Mouse (Mus musculus) regulatory T cell (primary cell): ENCODE data around the gene Peak1.

ENCODE experiments used
- in situ Hi-C: fragments of 300-600 bp; cut with MboI, MseI; formaldehyde crosslinking; loops from one replicate; pipeline ENCODE4 v1.15.1; 2025; ENCODE audit warnings: high pct_unique_total_duplicates

Peak1 gene

DNA sequence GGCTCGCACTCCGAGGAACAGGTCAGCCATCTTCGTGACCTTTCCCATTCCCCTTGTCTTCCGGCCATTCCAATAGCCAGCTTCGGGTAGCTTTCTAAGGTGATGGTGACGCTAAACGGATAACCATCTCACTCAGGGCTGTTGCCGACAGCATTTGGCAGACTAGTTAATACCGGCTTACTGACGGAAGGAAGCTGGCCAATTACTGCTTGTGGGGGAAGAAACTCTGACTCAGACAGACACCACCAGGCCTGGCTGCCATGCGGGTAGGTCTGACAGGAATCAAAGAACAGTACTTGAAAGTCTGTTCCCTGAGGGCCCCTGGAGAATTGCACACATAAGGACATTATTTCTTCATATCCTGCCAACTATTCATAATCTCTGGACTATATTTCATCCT, 212.5 kb downstream of the Peak1 start:
- in situ Hi-C loops: loop anchor here (5.0 kb wide), 1 partner anchor 347 kb away; no protein-coding TSS in a partner anchor

DNA sequence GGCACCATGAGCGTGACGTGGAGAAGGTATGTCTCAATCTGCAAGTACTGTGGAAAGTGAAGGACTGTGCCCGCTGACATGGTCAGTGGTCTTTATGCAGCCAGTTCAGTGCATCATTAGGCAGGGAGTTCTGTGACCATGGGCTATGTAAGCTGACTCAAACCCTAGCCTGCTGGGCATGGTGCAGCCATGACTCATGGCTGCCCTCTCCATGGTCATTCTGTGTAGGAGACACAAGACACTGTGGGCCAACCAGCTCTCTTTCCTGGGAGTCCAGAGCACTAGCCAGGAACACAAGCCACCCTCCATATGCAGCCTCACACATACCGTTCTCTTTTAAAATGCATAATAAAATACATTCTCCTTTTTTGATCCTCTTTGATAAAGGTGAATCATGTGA, 213.6 kb downstream of the Peak1 start:
- in situ Hi-C loops: no loop called here

DNA sequence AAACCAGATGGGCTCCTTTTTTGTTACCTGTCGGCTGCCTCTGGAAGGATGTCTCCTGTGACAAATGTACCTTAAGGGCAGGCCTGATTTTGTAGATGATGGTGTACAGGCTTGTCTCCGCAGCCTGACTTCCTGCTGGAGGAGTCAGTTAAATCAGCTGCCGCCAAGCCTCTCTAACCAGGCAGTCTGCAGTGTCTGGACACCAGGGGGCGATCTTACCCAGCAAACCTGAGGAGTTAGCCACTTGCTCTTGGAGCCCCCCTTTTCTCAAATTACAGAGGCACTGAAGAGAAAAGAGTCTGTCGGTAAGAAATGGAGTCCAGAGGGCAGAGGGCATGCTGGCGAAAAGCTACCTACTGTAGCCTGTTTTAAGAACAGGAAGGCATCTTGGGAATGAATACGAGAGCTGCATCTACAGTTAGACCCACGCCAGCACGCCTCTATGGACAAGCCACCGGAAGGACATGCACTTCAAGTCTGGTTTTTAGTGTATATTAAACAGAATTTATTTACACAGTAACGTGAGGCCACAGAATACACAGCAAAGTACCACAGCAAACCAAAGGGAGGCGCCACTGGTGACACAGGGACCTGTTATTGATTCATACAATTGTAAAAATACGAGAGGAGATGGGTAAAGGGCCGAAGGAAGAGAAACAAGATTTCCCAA, 217.1 kb downstream of the Peak1 start:
- in situ Hi-C loops: no loop called here

DNA sequence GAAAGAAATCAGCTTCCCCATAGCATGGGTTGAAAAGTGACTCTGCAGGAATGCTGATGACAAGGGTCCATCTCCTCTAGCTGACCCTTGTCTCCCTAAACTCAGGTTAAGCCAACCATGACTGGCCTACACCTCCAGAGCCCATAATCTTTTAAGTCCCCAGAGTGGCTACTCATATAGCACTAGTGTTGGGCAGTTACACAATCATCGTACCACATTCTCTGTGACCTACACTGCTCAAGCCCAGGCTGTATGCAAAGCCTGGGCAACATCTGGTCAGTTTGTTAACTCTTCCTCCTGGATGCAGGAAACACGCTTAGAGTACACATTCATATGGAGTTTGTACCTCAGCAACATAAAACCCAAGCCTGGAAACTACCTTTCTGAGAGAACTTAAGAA, 217.7 kb downstream of the Peak1 start:
- in situ Hi-C loops: no loop called here

DNA sequence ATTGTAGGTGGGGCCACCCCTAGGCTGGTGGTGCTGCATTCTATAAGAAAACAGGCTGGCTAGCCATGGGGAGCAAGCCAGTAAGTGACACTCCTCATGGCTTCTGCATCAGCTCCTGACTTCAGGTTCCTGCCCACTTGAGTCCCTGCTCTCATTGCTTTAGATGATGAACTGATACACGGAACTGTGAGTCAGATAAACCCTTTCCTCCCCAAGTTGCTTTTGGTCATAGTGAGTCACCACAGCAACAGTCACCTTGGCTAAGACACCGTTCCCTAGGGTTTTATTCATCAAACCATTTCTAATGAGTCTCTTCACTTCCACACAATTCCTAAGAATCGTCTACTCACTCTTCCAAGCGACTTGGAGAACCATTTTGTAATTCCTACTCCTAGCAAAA, 220.9 kb downstream of the Peak1 start:
- in situ Hi-C loops: no loop called here

DNA sequence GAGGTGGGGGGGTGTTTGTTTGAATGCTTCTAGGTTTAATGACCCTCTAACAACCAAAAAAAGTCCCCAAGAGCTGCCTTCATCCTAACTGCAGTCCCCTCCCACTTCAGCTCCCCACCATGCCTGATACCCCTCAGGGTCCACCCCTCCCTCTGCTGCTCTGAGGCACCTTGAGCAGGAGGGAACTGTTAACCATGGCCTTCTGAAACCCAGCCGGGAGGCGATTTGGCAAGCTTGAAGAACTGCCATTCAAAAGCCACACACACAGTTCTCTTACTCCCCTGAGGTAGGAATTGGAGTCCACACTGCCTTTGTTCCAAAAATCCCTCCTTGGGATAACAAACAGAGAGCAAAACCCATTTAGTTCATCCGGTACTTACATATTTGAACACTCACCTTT, 222.7 kb downstream of the Peak1 start:
- in situ Hi-C loops: no loop called here

DNA sequence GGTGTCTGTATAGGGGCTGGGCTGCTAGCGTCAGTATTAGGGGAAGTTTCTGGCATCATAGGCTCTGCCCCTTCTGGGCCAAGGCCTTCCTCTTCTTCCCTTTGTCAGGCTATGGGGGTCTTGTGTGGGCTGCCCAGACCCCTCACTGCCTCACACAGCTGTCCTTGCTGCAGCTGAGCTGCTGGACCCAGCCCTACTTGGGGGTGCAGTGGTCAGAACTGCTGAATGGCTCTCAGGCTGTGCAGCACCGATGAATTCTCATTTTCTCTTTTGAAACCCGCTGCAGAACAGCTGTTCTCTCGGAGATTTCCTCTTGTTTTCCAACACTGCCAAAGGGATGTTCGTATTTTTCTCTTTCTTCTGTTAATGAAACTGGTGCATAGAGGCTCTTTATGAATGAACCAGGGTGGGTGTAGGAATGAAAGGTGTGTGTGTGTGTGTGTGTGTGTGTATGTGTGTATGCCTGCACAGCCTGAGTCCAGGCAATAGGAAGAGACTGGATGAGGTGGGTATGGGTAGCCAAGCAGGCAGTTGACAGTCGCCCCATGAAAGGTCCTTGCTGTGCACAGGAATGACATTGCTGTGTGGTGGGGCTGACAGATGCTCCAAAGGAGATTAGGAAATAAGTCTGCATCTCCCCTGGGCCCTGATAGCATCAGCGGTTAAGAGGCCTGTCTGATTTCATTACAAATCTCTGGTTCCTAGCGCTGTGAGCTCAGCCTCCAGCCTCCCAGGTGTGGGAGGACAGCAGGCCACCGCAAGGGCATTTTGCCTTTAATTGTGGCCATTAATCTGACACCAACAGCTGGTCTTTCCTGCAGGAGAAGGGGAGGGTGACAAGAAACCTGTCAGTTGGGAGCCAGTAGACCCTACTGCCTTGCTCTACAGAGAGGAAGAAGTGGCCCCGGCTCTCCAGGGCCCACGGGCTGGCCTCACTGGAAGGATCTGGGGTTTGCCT, 226.1 kb downstream of the Peak1 start:
- in situ Hi-C loops: no loop called here

DNA sequence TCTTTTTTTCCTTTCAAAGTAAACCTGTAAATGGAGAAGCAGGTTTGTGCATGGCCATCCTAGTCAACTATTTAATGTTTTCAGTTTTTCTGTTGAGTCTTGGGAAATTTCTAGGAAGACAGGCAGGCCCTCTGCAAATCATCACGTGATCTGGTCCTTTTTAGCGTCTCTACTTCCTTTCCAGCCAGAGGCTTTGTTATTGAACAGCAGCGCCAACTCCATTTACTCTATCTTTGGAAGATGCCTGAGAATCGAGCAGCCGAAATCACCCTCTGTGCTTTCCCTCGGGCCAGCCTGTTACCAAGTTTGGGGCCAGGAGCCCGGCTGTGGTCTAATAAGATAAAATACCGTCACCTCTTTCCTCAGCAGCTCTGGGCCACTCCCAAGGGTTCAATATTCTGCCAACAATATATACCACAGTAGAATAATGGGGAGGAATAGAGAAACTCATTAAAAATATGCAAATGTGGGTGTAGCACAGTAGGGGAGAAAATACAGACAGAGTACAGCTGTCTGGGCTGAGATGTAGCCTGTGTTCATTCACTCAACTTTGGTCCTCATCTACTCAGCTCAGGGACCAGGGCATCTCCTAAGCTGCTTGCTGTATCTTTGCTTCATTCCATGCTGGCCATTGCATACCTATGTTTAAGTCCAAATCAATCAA, 237.6 kb downstream of the Peak1 start:
- in situ Hi-C loops: no loop called here

DNA sequence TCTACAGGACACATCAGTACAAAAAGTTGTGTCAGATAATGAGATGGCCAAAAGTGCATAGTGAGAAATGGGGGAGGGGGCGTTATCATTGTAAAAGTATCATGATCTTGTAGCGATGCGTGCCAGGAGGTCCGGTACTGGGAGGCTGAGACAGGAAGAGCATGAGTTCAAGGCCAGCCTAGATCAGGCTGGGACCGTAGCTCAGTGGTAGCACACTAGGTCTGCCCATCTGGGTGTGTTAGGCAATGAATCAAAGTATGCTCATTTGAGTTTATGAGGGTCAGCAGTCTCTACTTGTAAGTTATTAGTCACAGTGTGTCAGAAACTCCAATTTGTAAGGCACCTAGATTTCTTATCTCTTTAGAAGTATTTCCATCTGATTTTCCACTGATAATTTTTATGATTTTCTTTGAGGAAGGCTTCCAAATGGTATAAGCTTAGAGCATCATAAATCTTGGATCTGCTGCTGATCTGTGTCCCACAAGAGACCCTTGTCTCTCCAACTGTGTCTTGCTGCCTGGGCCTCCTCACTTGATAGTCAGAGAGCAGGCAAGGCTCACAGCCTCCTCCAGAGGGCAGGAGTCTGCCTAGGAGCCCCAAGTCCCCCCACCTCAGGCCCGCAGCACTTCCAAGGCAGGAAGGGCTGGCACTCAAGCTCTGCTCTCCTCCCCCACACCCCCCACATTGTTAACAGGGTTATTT, 238.3 kb downstream of the Peak1 start:
- in situ Hi-C loops: no loop called here

DNA sequence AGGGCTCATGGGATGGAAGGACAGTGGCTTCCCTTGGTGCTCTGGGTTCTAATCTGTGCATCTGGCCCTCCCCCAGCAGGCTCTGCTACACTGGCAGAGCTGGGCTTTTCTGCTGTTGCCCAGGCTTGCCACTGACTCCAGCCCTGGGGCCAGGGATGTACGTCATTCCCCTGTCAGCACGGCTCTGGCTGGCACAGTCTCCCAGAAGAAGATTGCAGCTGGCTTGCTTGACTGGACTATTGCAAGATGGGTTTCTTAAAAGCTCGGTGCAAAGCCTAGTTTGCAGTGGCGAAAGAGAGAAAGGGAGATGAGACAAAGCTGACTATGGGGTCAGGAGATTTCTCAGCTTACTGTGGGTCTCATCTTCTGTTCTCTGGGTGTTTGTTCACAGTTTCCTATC, 240.5 kb downstream of the Peak1 start:
- in situ Hi-C loops: no loop called here

DNA sequence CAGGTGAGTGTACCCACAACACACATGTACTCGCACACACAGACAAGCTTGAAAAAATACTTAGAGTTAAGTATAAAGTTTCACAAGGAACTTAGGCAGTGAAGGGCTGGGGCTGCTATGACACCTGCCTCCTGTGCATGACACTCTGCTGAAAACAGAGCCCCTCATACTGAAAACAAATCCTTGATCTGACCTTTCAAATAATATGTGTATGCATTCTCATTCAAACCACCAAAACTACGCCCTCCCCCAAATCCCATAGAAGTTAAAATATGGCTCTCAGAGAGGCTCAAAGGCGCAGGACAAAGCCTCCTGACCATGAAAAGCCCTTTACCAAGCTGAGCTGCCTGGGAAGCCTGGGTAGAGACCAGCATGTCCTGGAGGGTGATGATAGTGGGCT, 242.6 kb downstream of the Peak1 start:
- in situ Hi-C loops: no loop called here

DNA sequence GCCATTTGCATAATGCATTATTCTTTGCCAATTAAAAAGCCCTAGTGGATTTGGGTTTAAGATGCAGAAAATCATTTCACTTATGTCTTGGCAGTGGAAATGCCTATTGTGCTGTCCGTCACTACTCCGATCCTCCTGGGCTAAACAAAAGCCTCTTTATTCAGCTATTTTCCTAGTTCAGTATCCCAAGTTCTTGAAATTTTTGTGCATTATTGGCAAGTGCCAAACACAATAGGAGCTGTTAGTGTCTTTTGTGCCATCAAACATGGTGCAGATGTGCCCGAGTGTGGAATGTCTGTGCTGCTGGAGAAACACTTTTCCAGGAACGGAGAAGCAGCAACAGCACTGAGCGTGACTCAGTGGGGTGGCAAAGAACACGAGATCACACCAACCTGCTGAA, 250.2 kb downstream of the Peak1 start:
- in situ Hi-C loops: no loop called here

DNA sequence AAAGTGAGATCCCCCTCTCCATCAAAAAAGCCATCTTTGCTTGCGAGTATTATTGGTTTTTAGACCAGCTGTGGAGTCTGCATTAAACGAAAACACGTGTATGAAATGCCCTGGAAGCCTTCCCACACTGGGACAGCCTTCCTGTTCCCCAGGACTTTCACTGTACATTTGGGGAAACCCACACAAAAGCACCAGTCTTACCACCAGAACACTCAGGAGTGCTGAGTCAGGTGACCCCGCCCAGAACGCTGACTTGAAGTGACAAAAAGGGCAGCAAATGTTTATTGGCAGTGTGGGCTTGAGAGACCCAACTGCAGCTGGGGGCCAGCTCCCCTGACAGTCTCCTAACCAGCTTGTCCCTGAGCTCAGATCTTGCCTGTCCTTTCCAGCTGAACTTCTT, 251.7 kb downstream of the Peak1 start:
- in situ Hi-C loops: no loop called here

DNA sequence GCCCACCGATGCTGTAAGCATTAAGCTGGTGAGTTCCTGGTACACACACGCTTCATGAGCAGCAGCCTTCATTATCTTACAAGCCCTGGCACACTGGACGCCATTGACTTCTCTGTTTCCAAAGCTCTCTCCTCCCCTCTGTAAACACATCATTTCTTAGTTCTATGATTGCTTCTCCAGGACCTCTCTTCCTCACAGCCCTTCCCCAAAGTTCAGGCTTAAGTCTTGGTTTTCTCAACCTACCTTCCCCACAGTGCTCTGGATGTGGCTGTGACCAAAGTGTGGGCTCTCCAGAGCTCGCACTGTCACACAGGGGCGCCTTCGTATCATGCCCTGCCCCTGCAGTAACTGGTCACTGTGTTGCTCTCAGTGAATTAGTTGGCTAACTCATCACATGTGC, 252.5 kb downstream of the Peak1 start, which contains the start of gene Tspan3:
Gene Tspan3, minus strand, starts transcription at position 101 of the 400 bp plus-strand sequence.
- in situ Hi-C loops: no loop called here

DNA sequence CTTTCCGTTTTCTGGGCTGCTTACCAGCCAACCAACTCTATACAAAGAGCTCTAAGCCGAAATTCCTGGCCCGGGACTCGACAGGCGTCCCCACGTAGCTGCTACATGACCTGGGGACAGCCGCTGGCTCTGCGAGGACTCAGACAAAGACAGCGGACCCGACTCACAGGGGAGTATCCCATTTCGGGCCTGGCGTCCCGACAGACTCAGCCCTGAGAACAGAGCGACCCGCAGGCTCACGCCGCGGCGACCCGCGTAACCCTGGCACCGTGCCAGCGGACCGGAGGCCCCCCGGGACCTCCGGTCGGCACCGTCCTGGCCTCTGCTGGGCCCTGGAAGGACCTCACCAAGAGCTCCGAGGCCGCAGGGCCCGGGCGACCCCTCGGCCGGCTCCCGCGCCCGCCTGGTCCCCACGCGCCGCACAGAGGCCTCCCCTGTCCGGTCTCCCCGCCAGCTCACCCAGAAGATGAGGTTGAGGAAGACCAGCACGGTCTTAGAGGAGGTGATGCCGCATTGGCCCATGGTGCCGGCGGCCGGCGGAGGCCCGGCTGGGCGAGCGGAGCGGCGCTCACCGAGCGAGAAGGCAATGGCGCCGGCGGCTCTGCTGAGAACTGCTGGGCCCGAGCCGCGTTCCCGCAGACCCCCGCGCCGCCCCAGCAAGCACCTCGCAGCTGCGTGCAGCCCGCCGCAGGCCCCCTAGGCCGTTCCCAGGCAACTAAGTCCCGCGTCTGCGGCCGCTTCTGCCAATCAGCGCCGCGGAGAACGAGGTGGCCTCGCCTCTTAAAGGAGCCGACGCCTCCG, 257.3 kb downstream of the Peak1 start:
- in situ Hi-C loops: no loop called here

DNA sequence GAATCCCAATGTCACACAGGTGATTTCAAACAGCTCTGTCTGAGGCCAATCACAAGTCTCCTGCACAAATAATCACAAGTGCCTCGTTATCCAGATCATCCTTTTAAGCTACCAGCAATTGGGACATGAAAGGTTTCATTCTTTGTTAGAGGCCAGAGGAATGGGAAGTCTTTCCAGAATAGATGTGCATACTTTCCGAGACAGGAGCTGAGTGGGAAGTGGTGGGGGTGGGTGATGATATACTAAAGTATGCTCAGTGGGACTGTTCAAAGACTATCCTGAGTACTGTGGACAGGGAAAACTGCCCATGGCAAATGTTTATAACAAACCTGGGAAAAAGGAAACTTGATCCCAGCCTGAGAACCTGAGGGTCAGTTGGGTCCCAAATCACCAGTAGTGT, 258.4 kb downstream of the Peak1 start:
- in situ Hi-C loops: no loop called here

DNA sequence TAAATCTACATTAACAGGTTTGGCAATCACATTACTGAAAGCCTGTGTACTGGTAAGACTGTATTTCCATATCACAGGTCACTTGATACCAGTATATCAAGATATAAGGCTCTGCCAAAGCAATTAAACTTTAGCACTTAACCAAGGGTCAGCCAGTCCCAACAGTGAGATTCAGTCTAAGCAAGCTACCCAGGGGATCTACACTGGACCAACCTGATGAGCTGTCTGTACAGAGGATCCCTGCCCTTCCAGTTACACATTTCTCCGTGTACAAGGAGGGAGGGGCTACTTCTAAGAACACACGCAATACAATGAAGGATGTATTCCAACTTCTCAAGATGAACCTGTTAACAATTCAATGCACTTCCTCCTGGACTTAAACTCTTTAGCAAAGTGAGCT, 259.8 kb downstream of the Peak1 start:
- in situ Hi-C loops: no loop called here

DNA sequence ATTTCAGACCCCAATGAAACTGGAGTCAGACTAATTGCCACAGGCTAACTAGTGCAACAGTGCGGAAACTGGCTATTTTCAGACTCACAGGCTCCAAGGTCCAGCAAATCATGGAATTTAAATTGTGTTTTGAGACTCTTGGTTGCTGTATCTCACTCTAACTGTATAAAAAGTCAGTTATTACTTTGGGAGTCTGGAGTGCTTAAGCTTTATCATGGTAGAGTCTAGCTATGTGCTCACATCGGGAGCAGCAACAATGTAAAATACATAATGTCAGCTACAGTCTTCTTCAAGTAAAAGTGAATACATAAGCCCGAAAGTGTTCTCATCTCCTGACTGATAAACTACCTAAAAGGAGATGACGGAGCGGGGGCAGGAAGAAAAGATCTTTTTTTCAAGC, 263.3 kb downstream of the Peak1 start:
- in situ Hi-C loops: no loop called here

DNA sequence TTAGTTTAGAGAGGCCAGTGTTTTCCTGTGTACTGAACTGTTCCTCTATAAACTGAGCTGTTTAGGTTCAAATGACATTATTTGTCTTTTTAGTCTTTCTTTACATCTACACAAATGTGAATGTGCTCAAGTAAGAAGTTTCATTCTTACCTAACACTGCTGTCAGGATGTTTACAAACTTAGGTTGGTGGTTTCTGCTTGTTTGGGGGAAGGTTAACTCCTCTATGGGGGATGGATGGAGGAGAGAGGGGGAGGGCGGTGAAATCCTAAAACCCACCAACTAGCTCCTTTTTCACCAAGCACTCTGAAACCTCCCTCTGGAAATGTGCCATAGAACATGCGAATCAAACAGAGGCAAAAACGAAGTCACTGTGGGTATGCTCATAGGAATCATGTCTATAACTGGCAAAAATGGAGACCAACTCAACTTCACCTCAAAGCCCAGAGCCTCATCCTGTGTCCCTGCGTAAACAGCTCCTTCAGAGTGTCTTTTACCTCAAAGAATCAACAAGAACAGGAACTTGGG, 265.3 kb downstream of the Peak1 start:
- in situ Hi-C loops: no loop called here

DNA sequence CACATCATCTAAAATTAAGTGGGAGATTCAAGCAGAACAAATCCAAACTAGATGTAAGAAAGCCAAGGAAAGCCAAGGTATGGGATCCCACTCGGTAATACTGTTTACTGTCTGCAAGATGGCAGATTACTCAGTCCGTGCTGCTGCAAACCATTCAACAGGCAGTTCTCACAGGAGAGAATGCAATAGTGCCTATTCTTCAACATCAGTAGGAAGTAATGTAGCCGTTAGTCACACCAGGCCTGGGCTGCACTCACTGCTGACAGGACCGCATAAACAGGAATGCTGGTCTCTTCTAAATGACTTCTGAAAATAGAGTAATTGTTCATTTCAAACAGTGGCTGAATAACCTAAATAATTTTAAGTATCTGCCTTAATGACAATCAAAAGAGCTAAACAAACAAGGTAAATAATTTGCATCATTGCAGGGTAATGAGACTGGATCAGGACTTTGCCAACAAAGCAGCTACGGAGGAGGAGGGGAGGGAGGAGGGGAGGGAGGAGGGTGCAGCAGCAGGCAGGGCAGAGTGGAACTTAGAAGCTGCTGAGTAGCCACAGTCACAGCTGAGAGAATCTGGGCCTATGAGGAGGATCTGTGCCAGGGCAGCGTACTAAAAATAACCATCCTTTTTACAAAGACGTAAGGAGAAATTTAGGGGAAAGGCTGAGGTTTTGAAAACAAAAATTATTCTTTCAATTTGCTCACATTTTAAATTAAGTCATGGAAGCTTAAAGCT, 266.0 kb downstream of the Peak1 start:
- in situ Hi-C loops: no loop called here
